Mouse (Mus musculus) adrenal gland, postnatal 14 days (tissue): Measurements from ENCODE around the gene Timm8b. TPM values are rescaled to one million over a fixed set of nuclear protein-coding genes. Genes with fewer than 3 reads are reported as not detected.

Experiments used
- DNase-seq: peaks from one replicate; pipeline ENCODE4 v3.0.0; 2021; ENCODE audit warnings: mixed read lengths
- long read RNA-seq, 2 experiments: library from polyadenylated mRNA; stranded (forward); transcript quantifications; one replicate each; pipeline ENCODE4 v2.0.0; 2021
- total RNA-seq: library from RNA; stranded (reverse); gene quantifications from 2 replicates; pipeline ENCODE4 v1.2.3, GENCODE M21; 2021

Timm8b gene
- total RNA-seq: 171 and 184 TPM in 2 replicates
- long read RNA-seq, experiment 1, transcript Timm8b-201 (2 exons, 518 nt): major isoform, 143 of 143 reads
- long read RNA-seq, experiment 1, partial matches to known transcripts: 0 of 143 reads
- long read RNA-seq, experiment 1, other reads (novel, unspliced or antisense): 0 of 143 reads
- long read RNA-seq, experiment 2, transcript Timm8b-201 (2 exons, 518 nt): major isoform, 196 of 200 reads
- long read RNA-seq, experiment 2, partial matches to known transcripts: 0 of 200 reads
- long read RNA-seq, experiment 2, other reads (novel, unspliced or antisense): 4 of 200 reads

DNA sequence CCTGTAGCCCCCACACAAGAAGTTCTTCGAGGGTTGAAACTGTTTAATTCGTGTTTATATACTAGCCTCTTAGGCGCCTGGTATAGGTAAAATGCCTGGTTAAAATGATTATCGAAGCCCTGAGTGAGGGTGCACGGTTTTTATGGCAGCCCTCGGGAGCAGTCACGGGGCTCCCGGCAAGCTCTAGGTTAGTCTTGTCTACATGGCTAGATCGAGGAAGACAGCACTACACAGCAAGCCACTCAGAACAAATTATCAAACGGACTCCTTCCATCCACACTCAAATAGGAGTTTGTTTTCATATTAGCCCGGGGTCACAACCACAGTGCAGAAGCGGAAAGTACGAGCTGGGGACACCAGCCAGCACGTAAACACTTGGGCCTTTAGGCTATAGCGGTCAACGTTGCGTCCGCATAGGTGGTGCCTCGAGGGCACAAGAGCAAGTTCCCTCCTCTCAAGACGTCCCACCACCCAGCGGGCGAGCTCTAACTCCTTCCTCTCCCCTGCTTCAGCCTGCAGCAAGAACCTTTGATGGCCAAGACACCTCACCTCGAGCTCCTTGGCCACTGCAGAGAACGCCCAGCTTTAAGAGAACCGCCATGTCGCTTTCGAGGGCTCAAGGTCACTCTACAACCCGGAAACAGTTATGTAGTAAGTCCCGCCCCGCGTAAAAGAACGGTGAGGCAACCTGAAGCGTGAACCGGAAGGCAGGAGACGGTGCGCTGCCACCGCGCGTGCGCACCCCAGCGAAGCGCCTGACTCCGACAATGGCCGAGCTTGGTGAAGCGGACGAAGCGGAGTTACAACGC is at the start of gene Timm8b, which contains the start of gene Sdhd:
Timm8b (plus strand) TSS at position 722 of the 809 bp plus-strand sequence.
Sdhd (minus strand) TSS at position 624 of the 809 bp plus-strand sequence.
- DNase-seq: peak; percentile 96

DNA sequence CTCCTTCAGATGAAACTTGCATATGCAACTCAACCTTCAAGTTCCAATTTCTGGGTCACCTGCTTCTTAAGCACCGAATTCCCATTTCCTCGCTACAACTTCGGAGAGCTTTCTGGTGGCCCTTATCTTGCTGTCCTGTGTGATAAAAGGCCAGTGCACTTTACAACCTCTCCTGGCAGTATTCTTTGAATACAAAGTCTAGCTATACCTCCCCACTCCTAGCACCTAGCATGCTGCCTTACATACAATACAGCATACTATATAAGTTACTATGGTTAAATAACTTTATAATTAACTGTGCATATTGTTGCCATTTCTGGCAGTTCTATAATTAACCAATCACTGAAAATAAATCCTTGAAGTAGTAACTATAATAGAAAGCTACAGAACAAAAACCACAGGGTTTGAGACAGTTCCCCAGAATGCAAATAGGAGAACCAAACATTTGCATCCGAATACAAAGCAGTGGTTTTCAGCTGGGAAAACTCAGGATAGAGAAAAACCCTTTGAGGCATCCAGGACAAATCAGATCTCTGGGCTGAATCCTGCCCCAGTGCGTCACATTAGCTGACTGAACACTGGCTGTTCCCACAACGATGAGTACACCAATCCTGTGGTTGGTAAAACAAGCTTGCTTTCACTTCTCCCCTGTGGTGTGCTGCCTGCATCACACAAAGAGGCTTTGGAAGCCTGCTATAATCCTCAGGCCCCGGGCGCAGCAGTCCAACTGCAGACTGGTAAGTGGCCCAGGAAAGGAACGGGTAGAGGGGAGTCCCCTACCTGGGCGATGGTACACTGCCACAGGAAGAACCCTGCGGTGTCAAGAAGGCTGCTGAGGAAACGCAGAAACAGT is 49.2 kb upstream of the Timm8b start, which contains the start of gene Il18:
Il18 (plus strand) TSS at position 587 of the 853 bp plus-strand sequence.
- DNase-seq: peak; percentile 54

DNA sequence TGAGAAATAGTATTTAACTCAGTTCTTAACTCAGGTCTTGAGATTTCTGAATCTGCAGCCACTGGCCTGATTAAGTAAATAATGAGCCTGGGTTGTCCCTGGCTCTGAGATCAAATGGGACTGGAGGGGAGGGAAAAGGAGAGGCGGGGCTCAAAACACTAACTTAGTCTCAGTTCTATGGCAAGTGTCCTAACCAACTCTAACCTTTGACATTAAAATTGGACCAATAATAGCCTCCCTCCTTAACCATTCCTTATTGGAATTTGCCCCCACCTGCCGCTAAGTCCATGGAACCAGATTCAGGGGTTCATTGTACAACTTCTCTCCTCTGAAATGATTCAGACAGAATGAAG is 48.6 kb upstream of the Timm8b start, which contains the start of gene Bco2:
Bco2 (minus strand) TSS at position 88 of the 353 bp plus-strand sequence.
- peak; percentile 20 for DNase-seq

DNA sequence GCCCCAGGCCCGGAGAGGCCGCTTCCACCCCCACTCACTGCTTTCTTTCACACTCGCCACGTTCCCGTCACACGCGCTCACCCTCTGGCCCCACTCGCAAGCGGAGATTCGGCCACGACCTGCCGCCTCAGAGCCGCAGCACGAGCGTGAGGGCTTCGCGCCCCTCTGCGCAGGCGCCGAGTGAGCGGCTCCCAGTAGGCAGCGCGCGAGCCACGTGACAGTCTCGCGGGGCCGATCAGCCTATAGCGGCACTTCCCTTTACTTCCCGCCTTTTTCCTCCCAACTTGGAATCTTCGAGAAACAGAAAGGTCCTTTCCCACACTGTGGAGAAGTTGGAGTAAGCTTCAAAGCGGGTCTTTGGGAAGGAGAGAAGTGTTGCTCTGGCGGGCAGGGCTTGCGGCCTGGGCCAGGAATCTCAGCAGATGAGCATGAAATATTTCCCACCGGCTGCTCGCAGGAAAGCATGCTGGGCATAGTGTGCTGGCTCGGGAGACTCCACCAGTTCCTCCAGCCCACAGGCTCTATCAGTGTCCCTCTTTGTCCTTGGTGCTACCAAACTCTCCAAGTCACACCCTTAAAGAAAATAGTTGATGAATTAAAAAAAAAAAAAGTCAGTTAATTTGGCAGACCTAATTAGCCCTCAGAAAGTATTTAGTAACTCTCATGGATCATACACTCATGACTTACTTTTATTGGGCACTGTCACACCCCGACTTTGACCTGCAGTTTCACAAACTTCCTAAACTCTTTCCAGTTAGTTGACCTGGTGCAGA is 42.4 kb upstream of the Timm8b start, which contains the start of gene Tex12:
Tex12 (minus strand) TSS at position 181 of the 773 bp plus-strand sequence.
- no peak for DNase-seq

DNA sequence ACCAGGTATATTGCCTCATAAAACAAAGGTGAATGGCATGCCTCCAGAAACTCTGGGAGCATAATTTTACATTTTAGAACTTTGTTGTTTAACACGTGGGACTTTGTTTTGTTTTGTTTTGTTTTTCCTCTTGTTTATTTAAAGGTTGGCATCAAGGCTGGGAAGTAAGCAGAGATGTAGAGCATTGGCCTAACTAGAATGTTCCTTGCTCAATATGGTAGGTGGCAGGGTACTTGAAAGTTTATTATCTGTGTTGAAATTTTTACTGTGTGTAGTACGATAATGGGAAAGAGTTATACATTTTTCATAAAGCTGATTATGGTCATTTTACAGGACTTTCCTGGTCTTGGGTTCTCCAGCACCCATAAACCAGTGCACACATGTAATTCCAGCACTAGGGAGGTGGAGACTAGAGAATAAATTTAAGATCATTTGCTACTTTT is 41.8 kb upstream of the Timm8b start:
- DNase-seq: no peak

DNA sequence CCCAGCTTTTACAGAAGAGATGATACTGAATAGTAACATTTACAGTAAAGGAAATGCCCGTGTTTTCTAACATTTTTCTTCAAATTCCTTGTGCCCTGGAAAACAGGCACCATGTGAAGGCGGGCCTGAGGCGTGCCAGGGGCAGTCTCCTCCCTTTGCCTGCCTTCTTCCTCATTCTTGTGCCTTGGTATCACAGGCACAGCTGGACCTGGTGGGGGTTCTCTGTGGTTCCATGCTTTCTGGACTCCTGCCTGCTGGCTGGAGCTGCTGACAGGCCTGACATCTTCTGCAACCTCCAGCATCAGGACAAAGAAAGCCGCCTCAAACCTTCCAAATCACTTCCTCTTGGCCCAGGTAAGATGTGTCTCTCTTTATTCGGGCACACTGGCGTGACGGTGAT is 38.5 kb upstream of the Timm8b start:
- peak; percentile 10 for DNase-seq

DNA sequence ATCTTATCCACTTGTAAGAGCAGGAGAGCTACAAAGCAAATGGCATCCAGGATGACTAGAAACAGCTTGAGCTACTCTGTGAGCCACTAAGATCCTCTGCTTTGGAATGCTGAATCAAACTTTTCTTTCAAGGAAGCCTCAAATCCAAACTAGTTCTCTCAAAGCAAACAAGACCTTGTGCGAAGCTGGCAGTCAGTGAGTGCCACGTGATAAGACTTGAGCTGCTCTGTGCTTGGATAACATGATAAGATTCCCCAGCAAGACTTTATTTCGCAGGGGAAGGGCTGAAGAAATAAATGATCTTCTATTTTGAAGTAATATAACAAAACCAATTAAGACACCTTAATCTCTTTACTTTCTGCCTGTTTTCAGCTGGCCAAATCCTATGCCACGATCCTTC is 37.8 kb upstream of the Timm8b start:
- DNase-seq: no peak

DNA sequence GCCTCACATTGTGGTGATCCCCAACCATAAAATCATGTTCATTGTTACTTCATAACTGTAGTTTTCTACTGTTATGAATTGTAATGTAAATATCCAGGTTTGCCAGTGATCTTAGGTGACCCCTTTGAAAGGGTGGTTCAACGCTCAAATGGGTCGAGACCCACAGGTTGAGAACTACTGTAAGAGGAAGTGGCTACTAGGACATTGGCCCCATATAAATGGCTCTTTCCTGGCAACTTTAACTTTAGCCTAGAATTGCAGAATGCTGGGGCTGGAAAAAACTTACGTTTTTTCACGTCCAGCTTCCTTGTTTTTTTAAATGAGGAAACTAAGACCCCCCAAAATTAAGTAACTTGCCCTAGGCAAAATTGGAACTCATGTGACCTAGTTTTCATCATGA is 36.3 kb upstream of the Timm8b start:
- DNase-seq: no peak

DNA sequence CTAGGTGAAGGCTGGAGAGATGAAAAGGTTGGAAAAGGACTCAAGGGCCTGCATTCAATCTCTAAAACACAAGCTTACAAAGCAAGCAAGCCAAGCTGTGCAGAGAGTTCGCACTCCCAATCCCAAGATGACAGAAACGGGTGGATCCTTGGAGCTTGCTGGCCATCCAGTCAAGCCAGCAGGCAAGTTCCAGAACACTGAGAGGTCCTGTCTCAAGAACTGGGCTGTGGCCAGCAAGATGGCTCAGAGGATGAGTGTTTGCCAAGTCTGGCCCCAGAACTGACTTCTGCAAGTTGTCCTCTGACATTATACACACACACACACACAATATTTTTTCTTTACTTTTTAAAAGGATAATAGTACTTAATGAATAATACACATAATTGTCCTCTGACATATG is 35.8 kb upstream of the Timm8b start:
- DNase-seq: no peak

DNA sequence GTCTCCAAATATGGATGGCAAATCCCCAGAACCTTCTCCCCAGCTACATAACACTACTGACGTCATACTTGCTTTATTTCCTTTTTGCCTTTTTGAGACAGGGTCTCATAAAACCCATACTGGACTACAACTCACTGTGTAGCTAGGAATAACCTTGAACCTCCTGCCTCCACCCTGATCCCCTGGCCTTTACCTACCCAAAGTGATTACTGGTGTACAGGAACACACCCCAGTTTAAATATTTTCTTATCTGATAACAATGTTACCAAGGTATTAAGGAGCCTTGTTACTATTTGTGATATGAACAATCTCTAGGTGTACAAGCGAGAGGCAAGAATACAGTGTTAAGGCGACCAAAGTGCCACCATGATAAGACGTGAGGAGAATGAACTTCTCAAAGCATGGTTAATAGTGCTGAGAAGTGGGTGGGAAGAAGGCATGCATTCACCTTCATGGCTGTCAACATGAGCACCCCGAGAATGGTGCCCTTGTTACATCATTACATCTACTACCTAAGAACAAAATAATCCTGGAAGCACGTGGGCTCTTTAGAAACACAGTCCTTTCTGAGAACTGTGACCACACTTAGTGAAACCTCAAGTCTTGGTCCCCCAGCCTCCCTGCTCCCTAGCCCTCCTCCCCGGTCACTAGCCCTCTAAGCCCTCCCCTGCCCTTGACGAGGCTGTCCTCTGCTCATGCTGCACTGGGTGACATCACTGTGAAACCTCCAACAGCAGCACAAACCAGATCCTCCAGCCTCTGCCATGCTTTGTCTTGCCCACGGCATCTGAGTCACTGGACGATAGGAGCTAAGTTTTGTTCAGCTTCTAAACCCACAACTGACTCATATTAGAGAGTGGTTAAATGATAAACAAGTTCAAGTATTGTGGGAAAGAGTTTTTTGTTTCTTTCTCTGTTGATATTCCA is 33.8 kb upstream of the Timm8b start:
- no peak for DNase-seq

DNA sequence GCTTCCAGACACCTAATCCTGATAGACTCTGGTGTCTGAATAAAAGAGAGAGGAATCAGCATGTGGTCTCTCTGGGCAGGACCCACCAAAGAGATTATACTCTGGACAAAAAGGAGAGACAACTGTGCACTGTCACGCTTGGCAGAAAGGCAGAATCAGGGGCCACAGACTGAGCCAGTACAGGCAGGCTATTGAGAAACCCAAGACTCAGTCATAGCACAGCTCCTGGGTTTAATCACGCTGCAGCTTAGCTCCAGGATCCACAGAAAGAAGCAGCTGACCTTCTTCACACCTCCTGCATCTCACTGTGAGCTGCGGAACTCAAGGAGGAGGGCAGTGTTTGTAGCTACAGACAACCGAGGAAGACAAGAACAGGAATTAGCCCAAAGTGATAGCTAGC is 23.3 kb upstream of the Timm8b start:
- DNase-seq: no peak

DNA sequence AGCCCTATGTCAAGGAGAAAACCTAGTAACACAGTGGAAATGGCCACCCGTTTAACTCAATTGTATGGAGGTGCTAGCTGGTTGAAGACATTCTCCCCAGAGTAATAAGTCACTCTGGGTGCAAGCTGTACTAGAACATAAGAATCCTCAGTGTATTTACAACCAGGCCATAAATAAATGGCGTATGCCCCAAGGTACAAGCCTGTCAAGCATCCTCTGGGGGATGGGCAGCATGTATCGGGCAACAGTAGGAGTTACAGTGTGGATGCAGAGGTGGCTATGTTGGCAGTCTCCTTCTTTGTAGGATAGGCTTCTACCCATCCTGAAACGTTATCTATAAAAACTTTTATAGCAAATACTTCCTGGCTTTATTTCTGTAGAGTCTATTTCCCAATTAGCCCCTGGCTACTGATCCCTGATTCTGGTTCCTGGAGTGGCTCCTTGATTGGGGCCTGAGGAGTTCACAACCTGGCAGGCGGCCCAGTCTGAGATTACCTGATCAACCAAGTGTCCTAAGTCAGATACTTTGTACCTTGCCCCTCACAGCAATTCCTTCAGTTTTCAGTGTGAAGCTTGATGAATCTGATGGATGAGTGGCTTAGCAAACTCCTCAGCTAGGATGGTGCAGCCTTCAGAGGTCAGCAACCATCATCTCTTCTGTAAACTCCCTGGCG is 18.4 kb upstream of the Timm8b start:
- DNase-seq: no peak

DNA sequence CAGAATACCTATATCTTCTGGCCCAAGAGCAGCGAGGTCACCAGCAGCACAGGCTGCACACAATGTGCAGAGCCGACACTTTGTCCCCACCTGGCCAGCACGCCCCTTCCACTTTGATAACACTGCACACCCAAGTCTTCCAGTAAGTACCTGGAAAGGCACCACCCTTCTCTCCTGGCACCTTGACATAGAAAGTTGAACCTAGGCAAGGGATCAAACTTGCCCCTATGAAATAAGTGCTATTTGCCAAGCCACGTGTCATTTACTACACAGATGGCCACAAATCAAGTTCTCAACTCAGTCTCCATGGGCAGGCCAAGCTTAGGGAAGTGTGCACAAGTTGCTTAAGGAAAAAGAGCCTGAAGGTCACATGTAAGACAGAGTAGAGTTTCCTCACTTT is 16.8 kb upstream of the Timm8b start:
- no peak for DNase-seq

DNA sequence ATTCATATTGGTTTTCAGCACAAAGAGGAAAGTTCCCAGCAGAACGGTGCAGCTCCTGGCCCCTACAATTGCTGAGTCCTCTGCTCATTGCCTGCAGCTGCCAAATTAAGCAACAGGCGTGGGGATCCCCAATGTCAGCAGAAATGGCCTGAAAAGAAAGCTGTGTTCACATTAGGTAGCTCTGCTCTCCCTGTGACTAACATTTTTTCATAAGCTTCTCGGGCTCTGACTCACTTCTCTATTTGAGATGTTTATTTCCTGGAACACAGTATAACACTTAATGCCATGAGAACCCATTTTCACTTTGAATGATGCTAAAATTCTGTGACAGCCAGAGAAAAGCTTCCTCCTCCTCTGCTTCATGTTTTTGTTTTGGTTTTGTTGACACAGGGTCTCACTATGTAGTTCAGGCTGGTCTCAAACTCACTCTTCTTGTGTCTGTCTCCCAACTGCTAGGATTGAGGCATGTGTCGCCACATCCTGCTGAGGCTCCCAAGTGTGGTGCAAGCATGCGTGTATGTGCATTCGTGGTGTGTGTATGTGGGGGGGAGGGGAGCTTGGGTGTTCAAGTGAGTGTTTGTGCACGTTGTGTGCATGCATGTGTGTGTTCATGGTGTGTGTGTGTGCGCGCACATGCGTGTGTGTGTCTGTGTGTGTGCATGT is 12.7 kb upstream of the Timm8b start:
- peak; percentile 50 for DNase-seq

DNA sequence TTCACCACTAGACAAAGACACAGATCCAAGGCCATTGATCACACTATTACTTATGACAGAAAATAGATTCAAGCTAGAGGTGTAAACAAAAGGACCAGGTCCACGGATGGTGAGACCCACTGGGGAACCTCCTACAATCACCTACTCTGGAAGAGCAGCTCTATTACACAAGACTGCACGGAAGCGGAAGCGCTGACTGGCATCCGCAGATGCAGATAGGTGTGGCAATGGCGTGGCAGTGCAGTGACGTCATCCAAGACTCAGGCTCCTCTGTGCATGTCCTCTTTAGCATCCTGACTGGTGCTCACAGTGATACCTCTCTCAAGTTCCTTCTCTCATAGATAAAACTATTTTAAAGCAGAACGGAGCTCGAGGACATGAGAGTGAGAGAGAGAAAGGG is 10.8 kb upstream of the Timm8b start:
- no peak for DNase-seq

DNA sequence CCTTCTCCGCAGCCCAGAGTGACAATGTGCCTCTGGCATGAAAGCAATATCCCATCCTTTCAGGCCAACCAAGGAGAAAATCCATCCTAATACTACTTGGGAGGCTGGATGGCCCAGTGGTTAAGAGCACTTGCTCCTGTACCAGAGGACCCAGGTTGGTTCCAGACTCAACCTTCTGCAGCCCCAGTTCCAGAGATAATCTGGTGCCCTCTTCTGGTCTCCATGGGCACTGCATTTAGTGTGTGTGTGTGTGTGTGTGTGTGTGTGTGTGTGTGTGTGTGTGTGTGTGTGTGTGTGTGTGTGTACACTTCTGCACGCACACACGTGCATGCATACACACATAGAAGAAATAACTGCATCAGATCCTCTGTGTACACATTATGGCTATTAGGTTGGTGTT is 10.2 kb upstream of the Timm8b start:
- peak; percentile 63 for DNase-seq

DNA sequence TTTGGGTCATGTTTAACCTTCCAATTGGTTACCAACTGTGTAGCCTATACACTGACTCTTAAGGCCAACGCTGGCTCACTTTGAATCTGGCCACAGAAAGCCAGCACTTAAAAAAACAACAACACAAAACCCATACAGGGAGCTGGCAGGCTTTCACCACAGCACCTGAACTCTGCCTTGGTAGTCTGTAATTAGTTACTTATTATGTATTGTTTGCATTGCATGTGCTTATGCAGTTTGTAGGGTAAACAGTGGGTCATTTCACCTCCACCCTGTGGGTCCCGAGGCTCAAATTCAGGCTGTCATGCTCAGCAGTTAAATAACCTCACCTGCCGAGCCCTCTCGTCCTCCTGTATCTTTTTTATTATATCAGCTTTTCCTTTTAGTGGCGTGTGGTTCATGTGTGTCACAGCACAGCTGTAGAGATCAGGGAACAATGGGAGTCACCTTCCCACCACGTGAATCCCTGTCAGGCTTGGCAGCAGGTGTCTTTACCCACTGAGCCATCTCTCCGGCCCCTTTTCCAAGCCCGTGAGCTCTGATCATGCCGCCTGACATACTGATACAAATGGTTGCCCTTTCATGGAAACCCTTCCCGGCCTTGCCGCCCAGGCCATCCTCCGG is 8.8 kb upstream of the Timm8b start:
- DNase-seq: no peak

DNA sequence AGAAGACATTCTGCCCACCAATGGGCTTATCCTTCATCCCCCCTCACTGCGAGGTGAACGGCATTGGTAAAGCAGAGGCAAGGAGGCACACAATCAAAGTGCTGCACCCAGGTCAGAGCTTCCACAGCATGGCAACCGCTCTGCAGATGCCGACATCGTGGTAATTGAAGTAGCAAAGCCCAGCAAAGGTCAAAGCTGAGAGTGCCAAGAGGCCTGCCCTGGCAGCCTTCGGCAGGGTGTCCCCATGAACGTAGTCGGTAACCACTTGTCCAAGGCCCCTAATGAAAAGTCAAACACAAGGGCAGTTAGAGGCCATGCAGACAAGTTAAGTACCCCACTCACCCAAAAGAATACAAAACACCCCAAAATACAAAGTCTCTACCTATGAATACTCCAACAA is 6.7 kb upstream of the Timm8b start:
- DNase-seq: no peak

DNA sequence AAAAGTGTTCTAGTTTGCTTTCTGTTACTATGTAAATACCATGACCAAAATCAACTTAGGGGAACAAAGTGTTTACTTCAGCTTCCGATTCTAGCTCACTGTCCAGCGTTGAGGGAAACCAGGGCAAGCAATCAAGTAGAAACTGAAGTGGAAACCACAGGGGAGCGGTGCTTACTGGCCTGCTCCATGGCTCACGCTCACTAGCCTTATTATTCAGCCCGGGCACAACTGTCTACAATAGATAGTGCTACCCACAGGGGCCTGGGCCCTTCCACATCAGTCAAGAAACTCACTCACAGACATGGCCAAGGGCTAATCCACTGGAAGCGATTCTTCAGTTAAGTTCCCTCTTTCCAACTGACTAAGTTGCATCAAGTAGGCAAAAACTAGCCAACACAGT is 2.2 kb upstream of the Timm8b start:
- DNase-seq: no peak
